Mouse (Mus musculus) liver, embryonic 11.5 days (tissue): ENCODE results near the gene Fam217a. TPM values are rescaled to one million over a fixed set of nuclear protein-coding genes. Genes with fewer than 3 reads are reported as not detected.

Experiments
- polyA plus RNA-seq: library from polyadenylated mRNA; unstranded; fragments of >200 nt; fragmentation: Nextera tagmentation; extraction: Ambion mirVana; gene quantifications from 2 replicates; pipeline ENCODE4 v1.2.1, GENCODE M21; 2014

Fam217a gene
- polyA plus RNA-seq, 1 experiment from 2014 or later, result 1.1 TPM

Other genes starting within 250 kb of the Fam217a start
- not detected in 2 replicates for gene Fam50b, start 189.5 kb downstream of the Fam217a start, polyA plus RNA-seq
- gene Prpf4b, start 49.0 kb downstream of the Fam217a start, polyA plus RNA-seq, result 97.7 and 99.3 TPM in 2 replicates
- not detected in 2 replicates for gene 4933417A18Rik, start 99 bp upstream of the Fam217a start, polyA plus RNA-seq
- 0.32 and 0.37 TPM in 2 replicates for gene Eci3, start 39.5 kb upstream of the Fam217a start, polyA plus RNA-seq
- 85.9 and 93.9 TPM in 2 replicates for gene Eci2, start 102.8 kb upstream of the Fam217a start, polyA plus RNA-seq